Mouse (Mus musculus): ENCODE measurements around the gene Chchd5.

GRCm38 (mm10) chr2:129152751-129153150, 23.3 kb downstream of the Chchd5 start:
- TF ChIP-seq POLR2A (IDR thresholded peaks at IDR 0.05; ENCODE audit: control insufficient read depth, low read depth, low read length) (no peak), CTCF (IDR thresholded peaks at IDR 0.05; ENCODE audit: control insufficient read depth, insufficient read depth, insufficient replicate concordance, low read depth, low read length) (no peak)
